Mouse (Mus musculus) midbrain, embryonic 11.5 days (tissue): ENCODE results near the gene Pced1b. TPM values are rescaled to one million over a fixed set of nuclear protein-coding genes. Genes with fewer than 3 reads are reported as not detected.

Experiments used
- ATAC-seq: fragments of 200-750 bp; cut with Nextera tagmentation; 2 replicates; pipeline ENCODE4 v1.8.0; 2017; ENCODE audit warnings: moderate TSS enrichment, moderate library complexity; ENCODE audit not compliant: low FRiP score
- DNase-seq: peaks from one replicate; pipeline ENCODE4 v3.0.0; 2015; ENCODE audit warnings: low spot score; ENCODE audit errors: missing footprints
- H3K27ac ChIP-seq: fragments of 300-500 bp; sonication (generic); 2 replicates; pipeline ENCODE4 v1.5.1; 2014; ENCODE audit warnings: low read depth, low read length
- H3K27me3 ChIP-seq: fragments of 300-500 bp; sonication (generic); 2 replicates; pipeline ENCODE4 v1.6.1; 2014; ENCODE audit warnings: mild to moderate bottlenecking, low read length, moderate library complexity, mixed read lengths; ENCODE audit not compliant: control insufficient read depth, insufficient read depth
- H3K36me3 ChIP-seq: fragments of 300-500 bp; sonication (generic); 2 replicates; pipeline ENCODE4 v1.6.1; 2014; ENCODE audit warnings: mild to moderate bottlenecking, low read length, moderate library complexity, mixed read lengths; ENCODE audit not compliant: control insufficient read depth, insufficient read depth
- H3K4me1 ChIP-seq: fragments of 300-500 bp; sonication (generic); 2 replicates; pipeline ENCODE4 v1.6.1; 2014; ENCODE audit warnings: low read length; ENCODE audit not compliant: control insufficient read depth, insufficient read depth
- H3K4me2 ChIP-seq: fragments of 300-500 bp; sonication (generic); 2 replicates; pipeline ENCODE4 v1.6.1; 2014; ENCODE audit warnings: mild to moderate bottlenecking, moderate library complexity
- H3K4me3 ChIP-seq: fragments of 300-500 bp; sonication (generic); 2 replicates; pipeline ENCODE4 v1.5.1; 2014; ENCODE audit warnings: low read depth, low read length
- H3K9ac ChIP-seq: fragments of 300-500 bp; sonication (generic); 2 replicates; pipeline ENCODE4 v1.6.1; 2014; ENCODE audit warnings: low read length
- H3K9me3 ChIP-seq: fragments of 300-500 bp; sonication (generic); 2 replicates; pipeline ENCODE4 v1.6.1; 2016; ENCODE audit warnings: low read length; ENCODE audit not compliant: control insufficient read depth
- WGBS: fragments of 180-500 bp; shearing (Covaris S2); extraction: QIAGEN DNeasy Blood & Tissue Kit; methylation state at CpG from one replicate; pipeline ENCODE4 v1.1.7; 2014; 5-methylcytosine and 5-hydroxymethylcytosine counted together
- polyA plus RNA-seq: library from polyadenylated mRNA; unstranded; fragments of >200 nt; fragmentation: Nextera tagmentation; extraction: Ambion mirVana; gene quantifications from 2 replicates; pipeline ENCODE4 v1.2.1, GENCODE M21; 2014

The Pced1b gene
- polyA plus RNA-seq, 1 experiment from 2014 or later: 4.0 TPM

DNA sequence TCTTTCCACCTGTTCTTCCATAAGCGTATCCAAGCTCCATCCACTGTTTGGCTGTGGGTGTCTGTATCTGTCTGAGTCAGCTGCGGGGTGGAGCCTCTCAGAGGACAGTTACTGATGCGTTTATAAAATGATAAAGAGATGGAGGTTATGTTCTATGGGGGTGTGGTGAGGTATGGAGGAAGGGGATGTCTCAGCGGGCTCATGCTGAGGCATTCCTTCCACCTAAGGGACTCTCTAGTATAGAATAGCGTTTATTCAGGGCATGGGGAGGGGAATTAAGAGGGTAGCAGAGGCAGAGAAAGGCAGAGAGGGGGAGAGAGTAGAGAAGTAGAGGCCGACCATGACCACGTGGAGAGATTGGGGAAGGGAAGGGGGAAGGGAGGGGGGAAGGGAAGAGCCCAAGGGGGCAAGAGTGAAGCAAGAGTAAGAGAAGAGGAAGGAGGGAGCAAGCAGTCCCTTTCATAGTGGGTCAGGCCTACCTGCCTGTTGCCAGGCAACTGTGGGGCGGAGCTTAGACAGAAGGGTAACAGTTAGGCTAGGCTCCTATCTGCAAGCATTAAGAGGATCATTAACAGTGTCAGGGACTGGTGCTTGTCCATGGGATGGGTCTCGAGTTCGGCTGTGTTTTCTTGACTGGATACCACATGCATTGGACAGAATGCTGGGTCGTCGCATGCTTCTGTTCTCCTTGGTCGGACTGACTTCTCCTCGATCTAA, 90.9 kb downstream of the Pced1b start:
- Histone ChIP-seq H3K9me3 (no peaks in the 10 kb centered on the region; the same call in 1 of the 2 replicates), H3K27me3 (no peaks in the 10 kb centered on the region), H3K9ac (no peak overlapping the region), H3K36me3 (no peaks in the 10 kb centered on the region), H3K4me1 (peaks cover 3% of the 10 kb centered on the region; the same call in 1 of the 2 replicates), H3K27ac (no peak overlapping the region), H3K4me2 (peak overlapping the region; percentile 44), H3K4me3 (0 out of 2 replicates have a peak overlapping the region, but pooled peaks have one; percentile 15)
- DNase-seq (no peak), ATAC-seq (peak; percentile 24; the same call in 1 of the 2 replicates)
- 35% methylated on average over 14 of the region's 14 CpGs for WGBS

DNA sequence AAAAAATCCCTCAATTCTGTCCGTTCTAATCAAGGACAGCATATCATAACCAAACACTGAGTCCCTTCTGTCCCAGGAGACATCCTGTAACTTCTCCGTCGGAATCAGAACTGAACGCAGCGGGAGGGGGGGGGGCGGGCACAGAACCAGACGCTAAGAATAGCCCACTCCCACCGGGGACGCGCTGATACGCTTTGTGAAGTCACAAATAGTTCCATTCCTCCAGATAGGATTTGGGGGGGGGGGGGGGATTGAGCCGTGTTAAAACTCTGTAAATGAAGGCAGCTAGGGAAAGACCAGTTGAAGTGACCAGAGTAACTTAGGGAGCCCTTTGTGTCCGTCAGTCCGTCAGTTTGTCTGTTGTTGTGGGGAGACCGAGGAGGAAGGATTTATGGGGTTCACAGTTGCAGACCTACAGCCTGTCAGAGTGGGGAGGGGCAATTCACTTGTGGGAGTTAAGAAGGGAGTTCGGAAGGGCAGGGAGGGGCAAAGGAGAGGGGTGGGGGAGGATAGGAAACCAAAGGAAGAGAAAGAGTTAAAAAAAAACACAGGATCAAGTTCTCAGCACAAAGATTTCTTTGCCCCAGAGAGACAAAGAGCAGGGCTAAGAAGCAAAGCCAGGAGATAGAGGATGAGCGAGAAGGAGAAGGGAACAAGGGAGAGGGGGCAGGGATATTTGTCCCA, 91.6 kb downstream of the Pced1b start:
- Histone ChIP-seq H3K27ac (no peak overlapping the region), H3K36me3 (no peaks in the 10 kb centered on the region), H3K4me1 (peaks cover 3% of the 10 kb centered on the region; the same call in 1 of the 2 replicates), H3K4me3 (0 out of 2 replicates have a peak overlapping the region, but pooled peaks have one; percentile 15), H3K27me3 (no peaks in the 10 kb centered on the region), H3K9me3 (no peaks in the 10 kb centered on the region; the same call in 1 of the 2 replicates), H3K4me2 (peak overlapping the region; percentile 44), H3K9ac (peak overlapping the region; percentile 33)
- 6% methylated on average over 16 of the region's 17 CpGs for WGBS
- peak; percentile 90 for DNase-seq
- no peak for ATAC-seq

DNA sequence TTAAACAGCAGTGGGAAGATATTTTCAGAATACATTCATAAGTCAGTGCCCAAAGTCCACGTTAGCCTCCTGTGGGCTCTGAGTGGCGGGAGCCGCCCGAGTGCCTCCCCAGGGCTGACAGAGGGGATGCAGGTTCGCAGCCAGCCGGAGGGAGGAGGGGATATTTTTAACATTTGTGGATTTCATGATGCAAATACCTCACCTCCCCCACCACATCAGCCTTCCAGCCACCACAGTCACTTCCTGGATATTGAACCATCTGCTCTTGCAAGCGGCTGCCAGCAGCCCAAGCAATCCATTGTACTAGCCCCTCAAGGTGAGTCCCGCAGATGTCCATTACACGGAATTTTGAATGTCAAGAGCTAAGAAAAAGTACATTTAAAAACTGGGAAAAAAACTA, 95.4 kb downstream of the Pced1b start:
- H3K4me3 ChIP-seq: no peak overlapping the region
- H3K27ac ChIP-seq: no peak overlapping the region
- H3K9ac ChIP-seq: no peak overlapping the region
- 96% methylated on average over 9 of the region's 9 CpGs for WGBS
- peaks cover 3% of the 10 kb centered on the region; the same call in 1 of the 2 replicates for H3K4me1 ChIP-seq
- H3K9me3 ChIP-seq: no peaks in the 10 kb centered on the region
- no peaks in the 10 kb centered on the region for H3K27me3 ChIP-seq
- no peak for ATAC-seq
- no peaks in the 10 kb centered on the region for H3K36me3 ChIP-seq
- H3K4me2 ChIP-seq: no peak overlapping the region
- DNase-seq: peak; percentile 67

DNA sequence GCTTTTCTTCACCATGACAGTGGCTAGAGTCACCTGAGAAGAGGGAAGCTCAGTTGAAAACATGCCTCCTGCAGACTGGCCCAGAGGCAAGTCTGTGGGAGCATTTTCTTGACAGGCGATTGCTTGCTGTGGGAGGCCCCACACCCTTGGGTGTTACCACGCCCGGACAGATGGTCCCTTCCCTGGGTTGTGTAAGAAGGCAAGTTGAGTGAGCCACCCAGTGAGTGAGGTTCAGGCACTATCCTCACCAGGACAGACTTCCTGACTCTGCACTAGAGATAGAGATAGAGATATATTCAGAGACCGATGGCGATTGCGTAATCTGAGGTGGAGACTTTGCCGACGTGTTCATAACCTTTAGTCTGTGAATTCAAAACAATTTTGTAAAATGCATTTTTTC, 96.0 kb downstream of the Pced1b start:
- Histone ChIP-seq H3K4me1 (peaks cover 3% of the 10 kb centered on the region; the same call in 1 of the 2 replicates), H3K4me3 (no peak overlapping the region), H3K36me3 (no peaks in the 10 kb centered on the region), H3K27ac (no peak overlapping the region), H3K9ac (no peak overlapping the region), H3K27me3 (no peaks in the 10 kb centered on the region), H3K4me2 (no peak overlapping the region), H3K9me3 (no peaks in the 10 kb centered on the region)
- ATAC-seq (no peak), DNase-seq (peak; percentile 31)
- 92% methylated on average over 8 of the region's 8 CpGs for WGBS

DNA sequence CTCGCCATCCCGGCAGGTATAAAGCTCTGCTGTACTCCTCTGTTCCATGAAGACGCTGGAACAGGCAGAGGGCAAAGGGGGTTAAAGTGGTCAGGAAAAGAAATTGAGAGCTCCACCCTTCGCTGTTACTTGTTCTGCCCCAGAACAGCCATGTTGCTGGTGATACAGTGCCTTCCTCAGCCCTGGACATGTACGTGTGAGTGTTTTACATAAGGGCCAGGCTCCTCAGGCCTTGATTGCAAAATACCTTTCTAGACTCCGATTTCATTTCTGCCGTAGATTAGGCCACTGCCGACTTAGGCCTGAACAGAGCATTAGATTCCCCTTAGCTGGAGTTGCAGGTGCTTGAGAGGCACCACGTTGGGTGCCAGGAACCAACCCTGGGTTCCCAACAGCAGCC, 97.0 kb downstream of the Pced1b start:
- Histone ChIP-seq H3K27me3 (no peaks in the 10 kb centered on the region), H3K36me3 (no peaks in the 10 kb centered on the region)
- WGBS: 94% methylated on average over 9 of the region's 9 CpGs

DNA sequence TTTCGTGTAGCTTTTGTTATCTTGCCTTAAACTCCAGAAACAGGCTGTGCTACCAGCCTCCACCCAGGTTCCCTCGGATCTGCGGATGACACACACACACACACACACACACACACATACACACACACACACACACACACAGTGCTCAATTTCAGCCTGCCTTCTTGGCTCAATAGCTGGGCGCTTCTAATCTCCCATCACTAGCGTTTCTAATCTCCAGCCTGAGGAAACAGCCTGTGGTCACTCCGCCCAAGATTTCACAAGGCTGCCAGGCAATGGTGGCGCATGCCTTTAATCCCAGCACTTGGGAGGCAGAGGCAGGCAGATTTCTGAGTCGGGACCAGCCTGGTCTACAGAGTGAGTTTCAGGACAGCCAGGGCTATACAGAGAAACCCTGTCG, 98.2 kb downstream of the Pced1b start:
- whole genome bisulfite sequencing: 96% methylated on average over 9 of the region's 9 CpGs
- Histone ChIP-seq H3K9me3 (no peaks in the 10 kb centered on the region), H3K4me1 (no peaks in the 10 kb centered on the region), H3K27ac (no peak overlapping the region), H3K9ac (no peak overlapping the region), H3K36me3 (no peaks in the 10 kb centered on the region), H3K27me3 (no peaks in the 10 kb centered on the region), H3K4me3 (no peak overlapping the region), H3K4me2 (no peak overlapping the region)
- peak; percentile 71 for DNase-seq
- no peak for ATAC-seq

More for the DNA sequence above, 97.0 kb downstream of the Pced1b start:
- H3K4me1 ChIP-seq: no peaks in the 10 kb centered on the region
- ATAC-seq: no peak
- H3K9ac ChIP-seq: no peak overlapping the region
- H3K27ac ChIP-seq: no peak overlapping the region
- no peak overlapping the region for H3K4me2 ChIP-seq
- no peak overlapping the region for H3K4me3 ChIP-seq
- no peaks in the 10 kb centered on the region for H3K9me3 ChIP-seq
- DNase-seq: peak; percentile 71

DNA sequence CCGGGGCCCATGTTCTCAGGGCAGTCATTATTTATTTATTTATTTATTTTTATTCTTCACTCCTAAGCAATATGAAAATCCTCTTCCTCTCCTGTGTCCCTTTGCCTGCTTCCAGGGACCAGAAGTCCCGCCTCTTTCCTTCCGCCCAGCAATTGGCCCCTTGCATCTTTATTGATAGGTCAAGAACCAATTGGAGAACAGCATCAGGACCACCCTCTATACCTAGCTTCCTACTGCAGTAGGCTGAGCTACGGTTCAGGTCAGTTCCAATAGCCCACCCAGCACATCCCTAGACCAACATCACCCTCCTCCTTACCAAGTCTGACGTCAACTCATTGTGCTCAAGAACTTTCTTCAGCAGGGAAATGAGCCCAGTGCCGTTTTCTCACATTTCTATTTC, 99.0 kb downstream of the Pced1b start:
- DNase-seq (peak; percentile 23), ATAC-seq (no peak)
- Histone ChIP-seq H3K36me3 (no peaks in the 10 kb centered on the region), H3K27ac (no peak overlapping the region), H3K4me2 (no peak overlapping the region), H3K9ac (no peak overlapping the region), H3K4me3 (no peak overlapping the region), H3K9me3 (no peaks in the 10 kb centered on the region), H3K4me1 (no peaks in the 10 kb centered on the region), H3K27me3 (no peaks in the 10 kb centered on the region)
- 83% methylated on average over 6 of the region's 6 CpGs for WGBS

DNA sequence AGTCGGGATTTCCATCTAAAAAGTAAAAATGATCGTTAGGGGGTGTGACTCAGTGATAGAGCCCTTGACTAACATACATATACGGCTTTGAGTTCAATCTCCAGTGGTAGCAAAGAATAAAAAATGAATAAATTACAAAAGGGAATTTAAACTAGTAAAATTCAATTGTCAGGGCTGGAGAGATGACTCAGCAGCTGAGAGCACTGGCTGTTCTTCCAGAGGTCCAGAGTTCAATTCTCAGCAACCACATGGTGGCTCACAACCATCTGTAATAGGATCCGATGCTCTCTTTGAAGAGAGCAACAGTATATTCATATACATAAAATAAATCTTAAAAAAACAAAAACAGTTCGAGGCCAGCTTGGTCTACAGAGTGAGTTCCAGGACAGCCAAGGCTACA, 99.5 kb downstream of the Pced1b start:
- H3K9me3 ChIP-seq: no peaks in the 10 kb centered on the region
- H3K27ac ChIP-seq: no peak overlapping the region
- H3K36me3 ChIP-seq: no peaks in the 10 kb centered on the region
- DNase-seq: no peak
- H3K4me1 ChIP-seq: no peaks in the 10 kb centered on the region
- no peak overlapping the region for H3K4me2 ChIP-seq
- no peak overlapping the region for H3K9ac ChIP-seq
- WGBS: 92% methylated on average over 5 of the region's 5 CpGs
- no peak for ATAC-seq
- H3K27me3 ChIP-seq: no peaks in the 10 kb centered on the region
- no peak overlapping the region for H3K4me3 ChIP-seq

DNA sequence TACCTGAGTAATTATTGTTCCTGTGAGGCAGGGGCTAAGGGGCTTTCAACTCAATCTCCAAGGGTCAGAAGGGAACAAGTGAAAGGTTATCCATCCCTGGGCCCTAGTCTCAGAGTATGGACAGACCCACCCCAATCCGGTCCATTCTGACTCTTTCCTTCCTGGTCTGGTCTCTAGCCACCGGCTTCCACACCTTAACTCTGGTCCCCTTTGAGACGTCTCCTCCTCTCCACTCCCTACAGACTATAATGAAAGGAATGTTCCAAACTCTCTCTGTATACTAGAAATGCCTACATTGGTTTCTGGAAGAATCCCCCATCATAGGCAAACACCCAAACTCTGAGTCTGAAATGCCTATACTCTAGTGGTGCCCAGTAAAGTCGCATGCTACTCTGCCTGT, 100.0 kb downstream of the Pced1b start:
- DNase-seq (no peak), ATAC-seq (no peak)
- 91% methylated on average over 4 of the region's 4 CpGs for WGBS
- Histone ChIP-seq H3K9ac (no peak overlapping the region), H3K27ac (no peak overlapping the region), H3K4me1 (no peaks in the 10 kb centered on the region), H3K4me2 (no peak overlapping the region), H3K9me3 (no peaks in the 10 kb centered on the region), H3K27me3 (no peaks in the 10 kb centered on the region), H3K4me3 (no peak overlapping the region), H3K36me3 (no peaks in the 10 kb centered on the region)
